Mouse (Mus musculus): ENCODE measurements at regions not wholly inside any gene's neighbourhood (a gene's known extent, or its start where the extent isn't known, plus 50 kb on each side); places are given as distances from the start of the nearest gene placed in this dataset.

- CTCF ChIA-PET: no interaction called here
- POLR2A ChIA-PET: interaction anchor here in 1 of 4 experiments (0.5 kb wide), 1 partner anchor 28 kb away, joined by 3 read pairs; no protein-coding TSS in a partner anchor
Observed at GRCm38 (mm10) chr14:58225869-58226268, 155.5 kb downstream of the Fgf9 start.

- CTCF ChIA-PET: interaction anchor here in 1 of 4 experiments (0.7 kb wide), 1 partner anchor 712 kb away, joined by 3 read pairs; no protein-coding TSS in a partner anchor
- POLR2A ChIA-PET: no interaction called here
Observed at GRCm38 (mm10) chr14:58224419-58224818, 154.1 kb downstream of the Fgf9 start.

- CTCF ChIA-PET: interaction anchor here in 1 of 4 experiments (0.6 kb wide), 1 partner anchor 496 kb away, joined by 7 read pairs; no protein-coding TSS in a partner anchor
- POLR2A ChIA-PET: no interaction called here
Observed at GRCm38 (mm10) chr14:58208401-58208800, 138.1 kb downstream of the Fgf9 start.

DNA sequence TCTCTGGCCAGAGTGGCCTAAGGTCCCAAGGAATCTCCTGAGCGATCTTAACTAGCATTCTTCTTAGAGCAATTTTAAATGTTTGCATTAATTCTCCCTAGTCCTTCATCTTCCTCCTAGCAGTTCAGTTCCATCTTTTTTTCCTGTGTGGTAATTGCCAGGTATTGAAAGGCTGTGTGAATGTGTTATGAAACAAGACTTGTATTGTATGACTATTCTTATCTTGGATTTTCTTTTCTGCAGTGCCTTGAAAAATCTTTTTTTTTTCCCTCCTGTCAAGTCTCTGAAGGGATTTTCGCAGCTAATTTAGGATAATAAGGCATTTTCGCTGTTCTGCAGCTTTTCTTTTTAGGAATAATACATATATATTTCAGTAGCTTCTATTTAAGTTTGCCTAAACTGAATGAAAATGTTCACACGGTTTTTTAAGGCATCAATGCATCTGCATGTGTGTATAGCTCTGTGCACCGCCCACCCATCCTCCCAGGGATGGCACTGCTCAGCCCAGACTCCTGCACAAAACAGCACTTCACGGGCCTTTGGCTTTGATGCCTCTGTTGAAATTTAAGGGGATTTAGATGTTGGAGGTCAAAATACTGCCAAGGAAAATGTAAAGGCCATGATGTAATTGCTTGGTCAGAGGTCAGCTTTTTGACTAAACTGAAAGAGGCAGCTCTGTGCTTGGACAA, 132.4 kb downstream of the Fgf9 start:
- ChIA-PET POLR2A (no interaction called here), CTCF (interaction anchor here in 1 of 4 experiments (0.6 kb wide), 1 partner anchor 283 kb away, joined by 4 read pairs; no protein-coding TSS in a partner anchor)

- CTCF ChIA-PET: no interaction called here
- POLR2A ChIA-PET: no interaction called here
Observed at GRCm38 (mm10) chr14:58189948-58190347, 119.6 kb downstream of the Fgf9 start.

- ChIA-PET CTCF (no interaction called here), POLR2A (interaction anchor here in 1 of 4 experiments (0.6 to 0.8 kb wide), 2 partner anchors 425 to 480 kb away, joined by 3 read pairs; no protein-coding TSS in a partner anchor)
Observed at GRCm38 (mm10) chr14:58182869-58183268, 112.5 kb downstream of the Fgf9 start.

- ChIA-PET POLR2A (no interaction called here), CTCF (no interaction called here)
Observed at GRCm38 (mm10) chr14:58180724-58181123, 110.4 kb downstream of the Fgf9 start.

- ChIA-PET CTCF (no interaction called here), POLR2A (no interaction called here)
Observed at GRCm38 (mm10) chr14:58175651-58176363, 105.5 kb downstream of the Fgf9 start.

DNA sequence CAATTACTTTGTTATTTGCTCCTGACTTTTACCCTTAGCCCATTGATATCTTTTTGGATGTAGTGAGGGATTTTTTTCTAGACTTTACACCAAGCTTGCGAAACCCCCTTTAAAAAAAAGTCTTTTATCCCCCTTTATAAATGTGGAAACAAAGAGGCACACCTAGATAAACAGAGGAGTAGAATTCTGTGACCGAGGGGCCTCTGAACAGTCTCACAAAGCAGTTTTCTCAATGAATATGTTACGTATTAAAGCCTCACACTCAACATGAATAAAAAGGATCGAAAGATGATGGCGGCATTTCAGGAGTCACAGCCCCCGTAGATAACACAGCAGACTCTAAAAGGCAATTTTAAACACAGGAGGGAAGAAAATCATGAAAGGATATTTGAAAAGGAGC, 104.2 kb downstream of the Fgf9 start:
- CTCF ChIA-PET: no interaction called here
- POLR2A ChIA-PET: no interaction called here

DNA sequence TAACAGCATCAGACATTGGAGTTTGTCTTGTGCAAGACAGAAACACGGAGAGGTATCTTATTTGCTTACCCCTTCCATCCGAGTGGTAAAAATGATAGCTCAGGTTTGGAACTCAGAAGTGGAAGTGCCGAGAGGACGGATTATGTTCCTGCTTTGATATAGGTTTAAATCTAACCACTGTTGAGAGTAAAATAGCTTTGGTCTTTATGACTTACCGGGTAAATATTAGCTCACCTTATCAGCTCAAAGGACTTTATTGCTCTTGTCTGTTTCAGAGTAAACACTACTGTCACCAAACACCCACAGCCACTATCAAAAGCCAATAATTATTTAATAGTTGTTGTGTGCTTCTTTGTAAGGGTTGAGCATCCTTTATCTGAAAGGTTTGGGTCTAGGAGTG, 98.6 kb downstream of the Fgf9 start:
- ChIA-PET POLR2A (no interaction called here), CTCF (no interaction called here)
